Mouse (Mus musculus) midbrain, embryonic 13.5 days (tissue): ENCODE data around the gene Nrarp. TPM values are rescaled to one million over a fixed set of nuclear protein-coding genes. Genes with fewer than 3 reads are reported as not detected.

ENCODE experiments used
- ATAC-seq: fragments of 200-750 bp; cut with Nextera tagmentation; 2 replicates; pipeline ENCODE4 v1.8.0; 2017; ENCODE audit warnings: mild to moderate bottlenecking, moderate TSS enrichment, moderate library complexity
- H3K27ac ChIP-seq: fragments of 300-500 bp; sonication (generic); 2 replicates; pipeline ENCODE4 v1.5.1; 2015; ENCODE audit warnings: inconsistent platforms, mild to moderate bottlenecking, moderate library complexity
- H3K27me3 ChIP-seq: fragments of 300-500 bp; sonication (generic); 2 replicates; pipeline ENCODE4 v1.6.1; 2015; ENCODE audit warnings: mild to moderate bottlenecking, inconsistent platforms
- H3K36me3 ChIP-seq: fragments of 300-500 bp; sonication (generic); 2 replicates; pipeline ENCODE4 v1.6.1; 2015; ENCODE audit warnings: mild to moderate bottlenecking, inconsistent platforms
- H3K4me1 ChIP-seq: fragments of 300-500 bp; sonication (generic); replicated peaks from 2 replicates; pipeline ENCODE4 v1.6.1; 2015; ENCODE audit warnings: inconsistent platforms
- H3K4me2 ChIP-seq: fragments of 300-500 bp; sonication (generic); replicated peaks from 2 replicates; pipeline ENCODE4 v1.6.1; 2015; ENCODE audit warnings: moderate library complexity, mild to moderate bottlenecking, inconsistent platforms
- H3K4me3 ChIP-seq: fragments of 300-500 bp; sonication (generic); replicated peaks from 2 replicates; pipeline ENCODE4 v1.5.1; 2015; ENCODE audit warnings: mild to moderate bottlenecking, inconsistent platforms
- H3K9ac ChIP-seq: fragments of 300-500 bp; sonication (generic); replicated peaks from 2 replicates; pipeline ENCODE4 v1.6.1; 2015; ENCODE audit warnings: mild to moderate bottlenecking, inconsistent platforms
- H3K9me3 ChIP-seq: fragments of 300-500 bp; sonication (generic); 2 replicates; pipeline ENCODE4 v1.6.1; 2016; ENCODE audit warnings: mild to moderate bottlenecking, inconsistent platforms
- WGBS: fragments of 180-500 bp; shearing (Covaris S2); methylation state at CpG from one replicate; pipeline ENCODE4 v1.1.7; 2015; 5-methylcytosine and 5-hydroxymethylcytosine counted together
- polyA plus RNA-seq: library from polyadenylated mRNA; unstranded; fragments of >200 nt; fragmentation: Nextera tagmentation; extraction: Ambion mirVana; gene quantifications from 2 replicates; pipeline ENCODE4 v1.2.1, GENCODE M21; 2015

Nrarp gene
- polyA plus RNA-seq, 1 experiment from 2014 or later, result 33.9 TPM

GRCm38 (mm10) chr2:25176573-25176972, 4.0 kb upstream of the Nrarp start:
- Histone ChIP-seq H3K4me1 (peaks cover 68% of the 10 kb centered on the region), H3K9ac (peak overlapping the region; percentile 45; the same call in 1 of the 2 replicates), H3K27ac (peak overlapping the region; percentile 80), H3K4me2 (peak overlapping the region; percentile 44), H3K4me3 (no peak overlapping the region), H3K27me3 (0 out of 2 replicates have a peak, but pooled peaks cover 4% of the 10 kb centered on the region), H3K36me3 (no peaks in the 10 kb centered on the region), H3K9me3 (no peaks in the 10 kb centered on the region)
- no peak for ATAC-seq
- 78% methylated on average over 6 of the region's 6 CpGs for WGBS

- peak overlapping the region; percentile 13 for H3K4me3 ChIP-seq
- no peak for ATAC-seq
- peak overlapping the region; percentile 44 for H3K4me2 ChIP-seq
- peak overlapping the region; percentile 80 for H3K27ac ChIP-seq
- no peaks in the 10 kb centered on the region for H3K9me3 ChIP-seq
- H3K9ac ChIP-seq, result peak overlapping the region; percentile 45
- 34% methylated on average over 4 of the region's 4 CpGs for WGBS
- H3K4me1 ChIP-seq, result peaks cover 73% of the 10 kb centered on the region
- H3K27me3 ChIP-seq, result 0 out of 2 replicates have a peak, but pooled peaks cover 4% of the 10 kb centered on the region
- H3K36me3 ChIP-seq, result no peaks in the 10 kb centered on the region
These were observed 3.5 kb upstream of the Nrarp start for GRCm38 (mm10) chr2:25177076-25177475.

GRCm38 (mm10) chr2:25177685-25178084, 2.9 kb upstream of the Nrarp start:
- H3K4me3 ChIP-seq, result peak overlapping the region; percentile 13
- peak overlapping the region; percentile 45 for H3K9ac ChIP-seq
- peak overlapping the region; percentile 44 for H3K4me2 ChIP-seq
- no peaks in the 10 kb centered on the region for H3K36me3 ChIP-seq
- H3K27me3 ChIP-seq, result 0 out of 2 replicates have a peak, but pooled peaks cover 4% of the 10 kb centered on the region
- peaks cover 75% of the 10 kb centered on the region for H3K4me1 ChIP-seq
- 1% methylated on average over 5 of the region's 6 CpGs for WGBS
- H3K27ac ChIP-seq, result peak overlapping the region; percentile 80
- H3K9me3 ChIP-seq, result no peaks in the 10 kb centered on the region
- ATAC-seq, result peak; percentile 27

GRCm38 (mm10) chr2:25178285-25178972, 2.1 kb upstream of the Nrarp start:
- Histone ChIP-seq H3K27ac (peak overlapping the region; percentile 80), H3K36me3 (no peaks in the 10 kb centered on the region), H3K9ac (peak overlapping the region; percentile 45; the same call in 1 of the 2 replicates), H3K4me3 (peak overlapping the region; percentile 13; the same call in 1 of the 2 replicates), H3K27me3 (0 out of 2 replicates have a peak, but pooled peaks cover 4% of the 10 kb centered on the region), H3K9me3 (no peaks in the 10 kb centered on the region), H3K4me2 (peak overlapping the region; percentile 44), H3K4me1 (peaks cover 83% of the 10 kb centered on the region)
- ATAC-seq, result no peak
- WGBS, result 14% methylated on average over 10 of the region's 10 CpGs

- Histone ChIP-seq H3K9me3 (no peaks in the 10 kb centered on the region), H3K9ac (peak overlapping the region; percentile 58), H3K4me3 (peak overlapping the region; percentile 65), H3K27me3 (0 out of 2 replicates have a peak, but pooled peaks cover 4% of the 10 kb centered on the region), H3K4me1 (peaks cover 93% of the 10 kb centered on the region), H3K27ac (peak overlapping the region; percentile 71), H3K4me2 (peak overlapping the region; percentile 65), H3K36me3 (no peaks in the 10 kb centered on the region)
- WGBS, result 35% methylated on average over 15 of the region's 15 CpGs
- no peak for ATAC-seq
These were observed 866 bp upstream of the Nrarp start for GRCm38 (mm10) chr2:25179566-25180217.

GRCm38 (mm10) chr2:25180973-25181890, 674 bp downstream of the Nrarp start:
- H3K27ac ChIP-seq, result peak overlapping the region; percentile 86
- no peaks in the 10 kb centered on the region for H3K27me3 ChIP-seq
- WGBS, result under 1% methylated on average over 100 of the region's 100 CpGs
- H3K36me3 ChIP-seq, result no peaks in the 10 kb centered on the region
- peak; percentile 37; the same call in 1 of the 2 replicates for ATAC-seq
- peak overlapping the region; percentile 75 for H3K9ac ChIP-seq
- H3K4me1 ChIP-seq, result peaks cover 93% of the 10 kb centered on the region
- peak overlapping the region; percentile 65 for H3K4me3 ChIP-seq
- no peaks in the 10 kb centered on the region for H3K9me3 ChIP-seq
- H3K4me2 ChIP-seq, result peak overlapping the region; percentile 65

- ATAC-seq, result no peak
- Histone ChIP-seq H3K4me3 (peak overlapping the region; percentile 65), H3K9me3 (no peaks in the 10 kb centered on the region), H3K36me3 (no peaks in the 10 kb centered on the region), H3K9ac (peak overlapping the region; percentile 75), H3K27me3 (no peaks in the 10 kb centered on the region), H3K4me1 (peaks cover 93% of the 10 kb centered on the region), H3K4me2 (peak overlapping the region; percentile 65), H3K27ac (peak overlapping the region; percentile 86)
- under 1% methylated on average over 17 of the region's 17 CpGs for WGBS
These were observed 1.4 kb downstream of the Nrarp start for GRCm38 (mm10) chr2:25181891-25182397.

GRCm38 (mm10) chr2:25182664-25183063, 2.1 kb downstream of the Nrarp start:
- no peaks in the 10 kb centered on the region for H3K36me3 ChIP-seq
- H3K9me3 ChIP-seq, result no peaks in the 10 kb centered on the region
- WGBS, result 0% methylated on average over 6 of the region's 6 CpGs
- peak overlapping the region; percentile 64 for H3K27ac ChIP-seq
- H3K4me1 ChIP-seq, result peaks cover 86% of the 10 kb centered on the region
- peak overlapping the region; percentile 75 for H3K9ac ChIP-seq
- H3K27me3 ChIP-seq, result no peaks in the 10 kb centered on the region
- H3K4me3 ChIP-seq, result peak overlapping the region; percentile 65
- peak overlapping the region; percentile 65 for H3K4me2 ChIP-seq
- no peak for ATAC-seq

- WGBS, result 46% methylated on average over 2 of the region's 2 CpGs
- Histone ChIP-seq H3K4me2 (peak overlapping the region; percentile 65), H3K4me1 (peaks cover 79% of the 10 kb centered on the region), H3K9ac (0 out of 2 replicates have a peak overlapping the region, but pooled peaks have one; percentile 75), H3K9me3 (no peaks in the 10 kb centered on the region), H3K27me3 (no peaks in the 10 kb centered on the region), H3K27ac (peak overlapping the region; percentile 64), H3K4me3 (peak overlapping the region; percentile 65), H3K36me3 (no peaks in the 10 kb centered on the region)
- ATAC-seq, result no peak
These were observed 2.8 kb downstream of the Nrarp start for GRCm38 (mm10) chr2:25183336-25183735.

- no peaks in the 10 kb centered on the region for H3K36me3 ChIP-seq
- H3K4me1 ChIP-seq, result peaks cover 68% of the 10 kb centered on the region
- no peak for ATAC-seq
- peak overlapping the region; percentile 65 for H3K4me2 ChIP-seq
- H3K9me3 ChIP-seq, result no peaks in the 10 kb centered on the region
- H3K4me3 ChIP-seq, result peak overlapping the region; percentile 4; the same call in 1 of the 2 replicates
- H3K27ac ChIP-seq, result peak overlapping the region; percentile 97
- 88% methylated on average over 7 of the region's 7 CpGs for WGBS
- no peak overlapping the region for H3K9ac ChIP-seq
- no peaks in the 10 kb centered on the region for H3K27me3 ChIP-seq
These were observed 3.9 kb downstream of the Nrarp start for GRCm38 (mm10) chr2:25184496-25184895.
